Mouse (Mus musculus) cerebellum, postnatal 14 days (tissue): ENCODE results near the gene Gprc5a.

Experiments
- DNase-seq, 2 experiments: peaks; one replicate each; pipeline ENCODE4 v3.0.0; 2021; ENCODE audit warnings: mixed read lengths in 2 of 2

The Gprc5a gene

GRCm38 (mm10) chr6:135074405-135074947 lies 9.0 kb downstream of the Gprc5a start:
- no peak for DNase-seq

GRCm38 (mm10) chr6:135076202-135076601 lies 10.8 kb downstream of the Gprc5a start:
- DNase-seq = no peak

- DNase-seq = no peak
Measured at GRCm38 (mm10) chr6:135078420-135078819, 13.0 kb downstream of the Gprc5a start.

GRCm38 (mm10) chr6:135083991-135084502 lies 18.6 kb downstream of the Gprc5a start:
- DNase-seq = no peak

- DNase-seq = no peak
Measured at GRCm38 (mm10) chr6:135085703-135086102, 20.3 kb downstream of the Gprc5a start.

- DNase-seq = peak; percentile 90 to 94
Measured at GRCm38 (mm10) chr6:135087721-135088451, 22.4 kb downstream of the Gprc5a start.

- peak; percentile 10 to 46 for DNase-seq
Measured at GRCm38 (mm10) chr6:135089786-135090185, 24.3 kb downstream of the Gprc5a start.

GRCm38 (mm10) chr6:135090661-135091060 lies 25.2 kb downstream of the Gprc5a start:
- DNase-seq = no peak

GRCm38 (mm10) chr6:135092798-135093470 lies 27.5 kb downstream of the Gprc5a start:
- DNase-seq = no peak

GRCm38 (mm10) chr6:135100787-135101472 lies 35.5 kb downstream of the Gprc5a start:
- DNase-seq = no peak

- DNase-seq = no peak
Measured at GRCm38 (mm10) chr6:135102736-135103303, 37.4 kb downstream of the Gprc5a start.

- DNase-seq = no peak
Measured at GRCm38 (mm10) chr6:135107014-135107413, 41.6 kb downstream of the Gprc5a start.

- no peak for DNase-seq
Measured at GRCm38 (mm10) chr6:135112411-135113113, 47.1 kb downstream of the Gprc5a start.

GRCm38 (mm10) chr6:135113114-135113436 lies 47.6 kb downstream of the Gprc5a start:
- DNase-seq = no peak

GRCm38 (mm10) chr6:135116479-135116878 lies 51.0 kb downstream of the Gprc5a start:
- DNase-seq = no peak

- no peak for DNase-seq
Measured at GRCm38 (mm10) chr6:135118183-135118582, 52.7 kb downstream of the Gprc5a start, which contains the start of gene Gprc5d. Gene Gprc5d, minus strand, starts transcription at chr6:135118283.

GRCm38 (mm10) chr6:135124755-135125380 lies 59.4 kb downstream of the Gprc5a start:
- no peak for DNase-seq

GRCm38 (mm10) chr6:135133086-135133485 lies 67.6 kb downstream of the Gprc5a start:
- no peak for DNase-seq

GRCm38 (mm10) chr6:135133486-135133885 lies 68.0 kb downstream of the Gprc5a start:
- DNase-seq = no peak
